Mouse (Mus musculus) right cerebral cortex, postnatal 10 days (tissue): Measurements from ENCODE around the gene Bnipl.

Source experiments
- DNase-seq, 2 experiments: peaks; one replicate each; pipeline ENCODE4 v3.0.0; 2021; ENCODE audit warnings: low spot score in 2 of 2

Bnipl gene

DNA sequence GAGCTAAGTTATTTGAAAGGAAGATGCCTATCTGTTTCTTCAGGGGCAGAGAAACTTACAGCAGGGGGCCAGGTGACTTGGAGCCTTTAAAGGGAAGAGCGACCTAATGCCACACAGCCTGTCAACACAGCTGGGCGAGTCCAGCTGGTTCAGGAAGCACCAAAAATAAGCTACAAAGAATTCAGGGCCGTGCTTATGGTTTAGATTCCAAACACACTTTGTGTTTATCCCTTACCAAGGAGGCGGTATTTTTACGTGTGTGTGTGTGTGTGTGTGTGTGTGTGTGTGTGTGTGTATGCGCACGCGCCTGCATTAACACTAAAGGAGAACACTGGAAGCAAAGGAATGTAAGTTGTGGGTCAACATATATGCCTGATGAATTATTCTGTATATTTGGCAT lies 29.8 kb upstream of the Bnipl start:
- peak; percentile 55 to 60 for DNase-seq

GRCm38 (mm10) chr3:95277149-95277551 lies 26.2 kb upstream of the Bnipl start:
- no peak for DNase-seq

GRCm38 (mm10) chr3:95276428-95276934 lies 25.5 kb upstream of the Bnipl start:
- DNase-seq = no peak

GRCm38 (mm10) chr3:95275161-95275560 lies 24.2 kb upstream of the Bnipl start:
- no peak for DNase-seq

- no peak for DNase-seq
These were observed 23.5 kb upstream of the Bnipl start for GRCm38 (mm10) chr3:95274453-95274852.

GRCm38 (mm10) chr3:95273471-95273870 lies 22.5 kb upstream of the Bnipl start:
- no peak for DNase-seq

GRCm38 (mm10) chr3:95270766-95271364 lies 19.9 kb upstream of the Bnipl start:
- no peak for DNase-seq

- DNase-seq = peak in 1 of 2 experiments; percentile 53
These were observed 18.8 kb upstream of the Bnipl start for GRCm38 (mm10) chr3:95269789-95270188.

DNA sequence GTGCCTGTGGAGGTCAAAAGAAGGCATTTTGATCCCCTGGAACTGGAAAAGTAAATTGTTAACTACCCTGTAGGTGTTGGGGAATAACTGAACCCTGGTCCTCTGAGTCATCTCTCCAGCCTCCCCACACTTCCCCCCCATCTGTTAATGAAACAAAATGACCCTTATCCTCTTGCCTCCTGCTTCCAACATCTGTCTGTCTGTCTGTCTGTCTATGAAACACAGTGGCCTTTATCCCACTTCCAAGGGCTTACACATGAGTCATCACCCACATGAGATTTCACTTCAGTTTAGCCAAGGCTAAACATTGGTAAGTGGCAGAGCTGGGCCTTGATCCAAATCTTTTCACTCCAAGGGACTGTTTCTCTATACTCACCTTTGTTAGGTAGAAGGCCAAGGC lies 16.9 kb upstream of the Bnipl start:
- DNase-seq = no peak

- DNase-seq = no peak
These were observed 15.1 kb upstream of the Bnipl start for GRCm38 (mm10) chr3:95266052-95266451.

GRCm38 (mm10) chr3:95264724-95265123 lies 13.7 kb upstream of the Bnipl start:
- no peak for DNase-seq

- peak; percentile 63 to 79 for DNase-seq
These were observed 12.2 kb upstream of the Bnipl start for GRCm38 (mm10) chr3:95263089-95263739.

DNA sequence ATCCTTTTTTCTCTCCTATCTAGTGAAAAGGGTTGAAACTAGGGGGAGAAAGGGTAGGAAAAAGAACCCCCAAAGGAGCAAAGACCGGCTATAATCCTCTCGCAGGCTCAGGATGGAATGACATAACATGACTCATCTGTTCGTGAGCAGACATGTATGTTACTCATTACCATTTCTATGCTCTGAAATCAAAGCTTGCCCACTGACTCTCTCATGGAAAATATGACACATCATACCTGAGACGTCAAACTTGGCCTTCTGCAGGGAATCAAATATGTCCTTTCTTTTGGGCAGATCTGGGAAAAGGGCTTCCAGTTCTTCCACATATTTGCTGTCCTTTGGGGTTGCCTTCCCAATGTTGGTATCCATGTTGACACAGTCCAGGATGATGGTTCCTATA lies 11.0 kb upstream of the Bnipl start:
- no peak for DNase-seq

GRCm38 (mm10) chr3:95256931-95257330 lies 5.9 kb upstream of the Bnipl start:
- DNase-seq = no peak

DNA sequence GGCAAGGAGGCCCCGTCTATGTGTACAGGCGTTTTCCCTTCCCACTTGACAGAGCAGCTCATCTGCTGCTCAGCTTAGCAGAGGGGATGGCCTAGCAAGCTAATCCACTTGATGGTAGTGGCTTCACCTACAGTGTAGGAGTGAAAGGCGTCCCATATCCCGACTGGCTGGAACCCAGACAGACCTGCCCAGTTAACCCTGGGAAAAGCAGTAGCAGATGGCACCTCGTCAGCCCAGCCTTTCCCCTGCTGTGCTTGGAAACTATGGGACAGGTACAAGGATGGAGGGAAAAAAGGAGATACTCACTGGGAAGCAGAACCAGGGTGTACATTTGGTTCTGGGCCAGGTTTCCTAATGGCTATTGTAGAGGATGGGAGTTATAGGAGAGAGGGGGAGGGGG lies 632 bp downstream of the Bnipl start:
- DNase-seq = no peak

DNA sequence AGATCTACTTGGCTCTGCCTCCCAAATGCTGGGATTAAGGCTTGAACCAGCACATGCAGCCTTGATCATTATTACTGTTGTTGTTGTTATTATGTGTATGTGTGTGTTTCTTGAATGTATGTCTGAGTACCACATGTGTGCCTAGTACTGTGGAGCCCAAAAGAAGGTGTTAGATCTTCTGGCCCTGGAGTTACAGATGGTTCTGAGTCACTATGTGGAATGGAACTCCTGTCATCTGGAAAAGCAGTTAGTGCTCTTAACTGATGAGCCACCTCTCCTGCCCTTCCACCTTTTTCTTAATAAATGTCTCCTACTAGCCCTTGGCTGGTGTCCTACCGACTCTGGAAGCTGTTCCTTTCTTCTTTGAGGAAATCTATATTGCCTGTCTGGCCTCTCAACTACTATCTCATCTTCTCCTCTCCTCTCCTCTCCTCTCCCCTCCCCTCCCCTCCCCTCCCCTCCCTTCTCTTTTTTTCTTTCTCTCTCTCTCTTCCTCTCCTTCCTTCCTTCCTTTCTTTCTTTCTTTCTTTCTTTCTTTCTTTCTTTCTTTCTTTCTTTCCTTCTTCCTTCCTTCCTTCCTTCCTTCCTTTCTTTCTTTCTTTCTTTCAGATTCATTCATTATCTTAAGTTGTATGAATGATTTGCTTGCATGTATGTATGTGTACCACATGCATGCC lies 3.2 kb downstream of the Bnipl start:
- DNase-seq = no peak

DNA sequence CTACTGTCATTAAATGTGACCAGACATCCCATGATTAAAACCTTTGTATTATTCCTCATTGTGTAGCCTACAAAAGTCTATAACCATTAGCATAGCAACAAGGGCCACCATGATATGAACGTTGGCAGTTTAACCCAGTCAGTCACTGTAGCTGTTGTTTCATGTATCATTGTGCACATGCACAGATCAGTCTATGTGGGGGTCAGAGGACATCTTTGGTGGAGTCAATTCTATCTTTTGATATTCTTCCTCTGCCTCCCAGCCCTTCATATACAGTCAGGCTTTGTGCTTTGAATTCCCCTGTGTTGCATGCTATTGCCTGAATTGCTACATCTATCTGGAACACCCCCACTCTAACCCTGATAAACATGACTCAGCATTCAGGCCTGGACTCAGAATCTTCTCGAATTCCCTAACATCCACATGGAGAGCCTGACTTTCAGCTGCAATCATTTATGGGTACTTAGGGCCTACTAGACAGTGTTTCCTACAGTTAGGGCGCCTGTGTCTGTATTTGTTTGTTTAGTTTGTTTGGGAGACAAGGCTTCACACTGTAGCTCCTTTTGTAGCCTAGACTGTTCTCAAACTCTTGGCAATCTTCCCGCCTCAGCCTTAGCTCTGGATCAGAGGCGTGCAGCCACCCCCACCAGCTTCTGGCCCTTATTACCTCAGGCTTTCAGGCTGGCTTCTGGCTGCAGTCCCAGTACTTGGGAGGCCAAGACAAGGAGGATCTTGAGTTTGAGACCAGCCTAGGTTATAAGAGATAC lies 4.3 kb downstream of the Bnipl start:
- DNase-seq = peak; percentile 80

- no peak for DNase-seq
These were observed 7.9 kb downstream of the Bnipl start for GRCm38 (mm10) chr3:95243086-95243485.

- DNase-seq = no peak
These were observed 9.5 kb downstream of the Bnipl start, which contains the start of gene Gm128 for GRCm38 (mm10) chr3:95241498-95241897. Gene Gm128 (minus strand): TSS chr3:95241598.

DNA sequence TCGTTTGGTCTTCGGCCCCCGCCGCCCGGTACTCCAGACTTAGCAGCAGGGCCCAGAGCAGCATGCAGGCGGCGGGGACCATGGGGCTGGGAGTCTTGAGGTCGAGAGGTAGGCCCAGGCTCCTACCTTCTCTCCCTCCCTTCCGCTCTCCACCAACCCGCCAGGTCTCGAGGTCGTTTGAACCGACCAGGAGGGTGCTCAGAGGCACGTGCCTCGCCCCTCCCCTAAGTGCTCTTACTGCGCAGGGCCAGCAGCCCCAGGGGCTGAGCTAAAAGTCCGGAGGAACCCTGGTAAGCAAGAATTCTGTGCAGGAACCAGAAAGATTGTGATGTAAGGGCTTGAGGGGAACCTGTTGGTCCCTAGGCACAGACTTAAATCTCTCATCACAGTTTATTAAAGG lies 10.1 kb downstream of the Bnipl start:
- no peak for DNase-seq

- DNase-seq = no peak
These were observed 11.0 kb downstream of the Bnipl start for GRCm38 (mm10) chr3:95239971-95240370.

DNA sequence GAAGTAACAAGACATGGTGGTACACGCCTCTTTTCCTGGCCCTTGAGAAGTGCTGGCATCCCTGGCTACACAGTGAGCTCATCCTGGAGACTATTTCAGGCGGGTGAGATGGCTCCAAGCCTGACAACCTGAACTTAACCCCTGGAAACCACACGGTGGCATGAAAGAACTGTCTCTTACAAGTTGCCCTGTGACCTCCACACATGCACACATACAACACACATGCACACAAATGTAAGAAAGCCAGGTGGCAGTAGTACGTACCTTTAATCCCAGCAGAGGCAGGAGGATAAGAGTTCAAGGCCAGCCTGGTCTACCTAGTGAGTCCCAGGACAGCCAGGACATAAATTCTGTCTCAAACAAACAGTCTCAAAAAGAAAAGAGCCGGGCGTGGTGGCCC lies 12.0 kb downstream of the Bnipl start:
- no peak for DNase-seq
